Mouse (Mus musculus): ENCODE measurements around the gene Sertad2. TPM values are rescaled to one million over a fixed set of nuclear protein-coding genes. Genes with fewer than 3 reads are reported as not detected.

The Sertad2 gene
- polyA plus RNA-seq, 1 experiment, result 24.9 TPM

DNA sequence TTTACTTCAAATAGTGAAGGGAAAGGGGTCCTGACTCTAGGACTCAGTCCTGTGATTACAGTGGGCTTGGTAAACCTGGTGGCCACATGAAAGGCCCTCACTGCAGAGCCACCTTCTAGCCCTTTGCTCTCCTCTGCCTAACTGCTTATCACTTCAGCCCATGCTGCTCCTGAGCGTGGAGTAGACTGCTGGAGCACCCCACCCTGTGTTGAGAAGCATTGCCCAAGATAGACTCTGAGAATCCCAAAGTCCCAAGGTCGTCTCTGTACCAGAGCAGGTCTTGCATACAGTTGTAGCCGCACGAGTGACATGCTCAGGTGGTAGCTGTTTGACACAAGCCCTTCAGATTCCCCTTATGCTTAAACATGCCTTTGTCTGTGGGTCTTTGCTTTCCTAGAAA lies 93.1 kb downstream of the Sertad2 start:
- H3K27ac ChIP-seq (ENCODE audit: insufficient read depth, low read depth, low read length), result 0 out of 2 replicates have a peak overlapping the region, but pooled peaks have one; percentile 1
- H3K27me3 ChIP-seq (replicated peaks; ENCODE audit: control insufficient read depth, insufficient read depth, low read length), result no peaks in the 10 kb centered on the region
- 37% methylated on average over 4 of the region's 4 CpGs for WGBS
- H3K4me3 ChIP-seq (ENCODE audit: insufficient read depth, low read depth, low read length), result no peak overlapping the region
- peaks cover 31% of the 10 kb centered on the region for H3K4me1 ChIP-seq (ENCODE audit: control insufficient read depth, insufficient read depth, low read length)
- H3K36me3 ChIP-seq (ENCODE audit: control insufficient read depth, insufficient read depth, low read length), result no peaks in the 10 kb centered on the region
- TF ChIP-seq CTCF (conservative IDR thresholded peaks at IDR 0.05; ENCODE audit: insufficient read depth, insufficient read length, low read depth, low read length) (no peak), POLR2A (IDR thresholded peaks at IDR 0.05; ENCODE audit: low read depth, low read length) (no peak)
- DNase-seq, result peak; percentile 61

DNA sequence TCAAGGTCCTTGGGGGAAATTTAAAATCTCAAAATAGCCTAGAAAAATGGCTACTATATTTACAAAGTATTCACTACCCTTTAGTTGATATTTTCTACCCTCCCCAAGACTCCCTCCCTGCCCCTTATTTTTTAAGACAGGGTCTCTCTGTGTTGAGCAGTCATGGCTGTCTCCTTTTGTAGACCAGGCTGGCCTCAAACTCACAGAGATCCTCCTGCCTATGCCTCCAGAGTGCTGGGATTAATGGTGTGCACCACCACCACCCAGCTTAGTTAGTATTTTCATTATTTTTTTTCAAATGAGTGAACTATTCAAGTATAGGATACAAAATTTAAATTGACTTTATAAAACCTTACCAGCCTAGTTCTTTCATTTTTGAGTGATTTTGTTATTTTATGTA lies 94.0 kb downstream of the Sertad2 start:
- Histone ChIP-seq H3K36me3 (ENCODE audit: control insufficient read depth, insufficient read depth, low read length) (no peaks in the 10 kb centered on the region), H3K27me3 (replicated peaks; ENCODE audit: control insufficient read depth, insufficient read depth, low read length) (no peaks in the 10 kb centered on the region), H3K4me1 (ENCODE audit: control insufficient read depth, insufficient read depth, low read length) (peaks cover 31% of the 10 kb centered on the region), H3K4me3 (ENCODE audit: insufficient read depth, low read depth, low read length) (no peak overlapping the region), H3K27ac (ENCODE audit: insufficient read depth, low read depth, low read length) (no peak overlapping the region)
- no peak for TF ChIP-seq CTCF (conservative IDR thresholded peaks at IDR 0.05; ENCODE audit: insufficient read depth, insufficient read length, low read depth, low read length)
- TF ChIP-seq POLR2A (IDR thresholded peaks at IDR 0.05; ENCODE audit: low read depth, low read length), result no peak
- no peak for DNase-seq

DNA sequence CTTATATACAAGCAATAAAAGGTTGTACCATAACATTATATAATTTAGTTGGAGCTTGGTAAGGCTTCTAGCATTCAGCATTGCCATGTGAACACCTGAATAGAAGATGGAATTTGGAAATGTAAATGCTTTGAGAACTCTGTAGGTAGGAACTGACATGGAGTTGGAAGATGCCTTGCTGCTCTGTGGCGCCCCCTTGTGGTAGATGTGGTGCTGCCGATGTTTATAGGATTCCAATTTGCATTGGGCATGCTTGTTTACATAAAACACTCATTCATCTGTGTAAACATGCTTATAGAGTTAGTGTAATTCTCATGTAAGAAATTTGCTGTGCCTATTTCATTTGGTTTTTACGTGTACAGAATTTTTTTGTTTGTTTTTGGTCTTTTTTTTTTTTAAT lies 95.8 kb downstream of the Sertad2 start:
- TF ChIP-seq POLR2A (IDR thresholded peaks at IDR 0.05; ENCODE audit: low read depth, low read length), result no peak
- TF ChIP-seq CTCF (conservative IDR thresholded peaks at IDR 0.05; ENCODE audit: insufficient read depth, insufficient read length, low read depth, low read length), result peak; percentile 80
- Histone ChIP-seq H3K4me1 (ENCODE audit: control insufficient read depth, insufficient read depth, low read length) (peaks cover 33% of the 10 kb centered on the region), H3K4me3 (ENCODE audit: insufficient read depth, low read depth, low read length) (no peak overlapping the region), H3K36me3 (ENCODE audit: control insufficient read depth, insufficient read depth, low read length) (no peaks in the 10 kb centered on the region), H3K27ac (ENCODE audit: insufficient read depth, low read depth, low read length) (no peak overlapping the region), H3K27me3 (replicated peaks; ENCODE audit: control insufficient read depth, insufficient read depth, low read length) (no peaks in the 10 kb centered on the region)
- 21% methylated on average over 3 of the region's 3 CpGs for WGBS
- peak; percentile 75 for DNase-seq

DNA sequence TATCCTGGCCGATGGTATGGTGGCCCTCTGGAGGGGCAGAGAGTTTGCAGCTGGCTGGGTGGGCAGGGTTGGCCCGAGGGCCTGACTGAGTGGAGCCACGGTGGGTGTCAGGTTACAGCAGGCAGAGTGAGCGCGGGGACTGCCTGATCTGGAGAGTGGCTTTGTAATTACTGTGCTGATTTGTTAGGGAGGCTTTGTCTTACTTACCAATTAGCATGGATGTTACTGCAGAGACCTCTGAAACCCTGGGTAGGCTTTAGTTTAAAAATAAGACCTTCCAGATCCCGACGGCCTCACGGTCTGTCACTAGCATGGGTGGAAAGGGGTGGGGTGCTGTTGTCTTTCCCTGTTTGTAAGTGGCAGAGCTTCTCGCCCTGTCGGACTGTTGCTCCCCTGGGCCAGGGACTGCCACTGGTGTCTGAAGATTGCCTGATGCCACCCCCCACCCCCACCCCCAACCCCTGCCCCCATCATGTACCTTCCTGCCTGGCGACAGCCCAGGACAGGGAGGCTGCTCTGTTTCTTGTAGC lies 96.9 kb downstream of the Sertad2 start:
- DNase-seq, result peak; percentile 50
- WGBS, result 11% methylated on average over 11 of the region's 11 CpGs
- Histone ChIP-seq H3K27ac (ENCODE audit: insufficient read depth, low read depth, low read length) (no peak overlapping the region), H3K4me1 (ENCODE audit: control insufficient read depth, insufficient read depth, low read length) (peaks cover 32% of the 10 kb centered on the region), H3K4me3 (ENCODE audit: insufficient read depth, low read depth, low read length) (no peak overlapping the region), H3K36me3 (ENCODE audit: control insufficient read depth, insufficient read depth, low read length) (no peaks in the 10 kb centered on the region), H3K27me3 (replicated peaks; ENCODE audit: control insufficient read depth, insufficient read depth, low read length) (no peaks in the 10 kb centered on the region)
- no peak for TF ChIP-seq POLR2A (IDR thresholded peaks at IDR 0.05; ENCODE audit: low read depth, low read length)
- TF ChIP-seq CTCF (conservative IDR thresholded peaks at IDR 0.05; ENCODE audit: insufficient read depth, insufficient read length, low read depth, low read length), result no peak

DNA sequence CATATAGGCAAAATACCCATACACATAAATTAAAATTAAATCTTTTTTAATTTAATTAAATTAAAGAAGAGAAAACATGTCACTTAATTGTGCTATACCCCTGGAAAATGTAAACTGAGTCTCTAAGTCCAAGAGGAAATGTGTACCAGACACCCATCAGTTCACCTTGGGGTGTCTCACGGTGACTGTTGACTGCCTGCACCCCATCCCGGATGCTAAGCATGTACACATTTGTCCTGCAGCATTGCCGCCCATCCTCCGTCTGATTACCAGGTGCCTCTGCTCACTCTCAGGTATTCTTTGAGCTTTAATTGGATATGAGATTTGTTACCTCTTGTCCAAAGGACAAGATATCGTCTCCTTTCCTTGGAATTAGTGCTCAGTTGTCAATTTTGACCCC lies 99.3 kb downstream of the Sertad2 start:
- 86% methylated on average over 5 of the region's 5 CpGs for WGBS
- Histone ChIP-seq H3K27ac (ENCODE audit: insufficient read depth, low read depth, low read length) (no peak overlapping the region), H3K27me3 (replicated peaks; ENCODE audit: control insufficient read depth, insufficient read depth, low read length) (no peaks in the 10 kb centered on the region), H3K4me1 (ENCODE audit: control insufficient read depth, insufficient read depth, low read length) (peaks cover 31% of the 10 kb centered on the region), H3K4me3 (ENCODE audit: insufficient read depth, low read depth, low read length) (no peak overlapping the region), H3K36me3 (ENCODE audit: control insufficient read depth, insufficient read depth, low read length) (no peaks in the 10 kb centered on the region)
- no peak for TF ChIP-seq CTCF (conservative IDR thresholded peaks at IDR 0.05; ENCODE audit: insufficient read depth, insufficient read length, low read depth, low read length)
- no peak for TF ChIP-seq POLR2A (IDR thresholded peaks at IDR 0.05; ENCODE audit: low read depth, low read length)
- DNase-seq, result no peak

DNA sequence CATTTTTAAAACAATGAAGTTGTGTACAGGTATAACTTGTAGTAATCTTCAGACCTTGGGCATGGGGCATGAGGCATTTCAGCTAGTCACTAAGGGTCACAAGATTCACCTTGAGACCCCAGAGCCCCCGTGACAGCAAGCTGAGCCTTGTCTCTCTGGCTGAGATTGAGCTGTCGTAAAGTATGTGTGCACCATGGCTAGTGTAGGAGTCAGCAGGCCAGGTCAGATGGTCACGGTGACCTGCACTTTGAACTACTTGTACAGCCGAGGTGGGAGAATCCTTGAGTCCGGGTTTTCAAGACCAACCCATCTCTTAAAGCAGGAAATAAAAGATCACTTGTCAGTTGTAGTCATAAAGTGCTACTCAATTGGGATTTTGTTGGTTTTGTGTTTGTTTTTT lies 100.1 kb downstream of the Sertad2 start:
- no peak for TF ChIP-seq CTCF (conservative IDR thresholded peaks at IDR 0.05; ENCODE audit: insufficient read depth, insufficient read length, low read depth, low read length)
- TF ChIP-seq POLR2A (IDR thresholded peaks at IDR 0.05; ENCODE audit: low read depth, low read length), result no peak
- WGBS, result 48% methylated on average over 5 of the region's 5 CpGs
- Histone ChIP-seq H3K4me3 (ENCODE audit: insufficient read depth, low read depth, low read length) (no peak overlapping the region), H3K27me3 (replicated peaks; ENCODE audit: control insufficient read depth, insufficient read depth, low read length) (no peaks in the 10 kb centered on the region), H3K36me3 (ENCODE audit: control insufficient read depth, insufficient read depth, low read length) (no peaks in the 10 kb centered on the region), H3K27ac (ENCODE audit: insufficient read depth, low read depth, low read length) (no peak overlapping the region), H3K4me1 (ENCODE audit: control insufficient read depth, insufficient read depth, low read length) (peaks cover 35% of the 10 kb centered on the region)
- peak; percentile 48 for DNase-seq

DNA sequence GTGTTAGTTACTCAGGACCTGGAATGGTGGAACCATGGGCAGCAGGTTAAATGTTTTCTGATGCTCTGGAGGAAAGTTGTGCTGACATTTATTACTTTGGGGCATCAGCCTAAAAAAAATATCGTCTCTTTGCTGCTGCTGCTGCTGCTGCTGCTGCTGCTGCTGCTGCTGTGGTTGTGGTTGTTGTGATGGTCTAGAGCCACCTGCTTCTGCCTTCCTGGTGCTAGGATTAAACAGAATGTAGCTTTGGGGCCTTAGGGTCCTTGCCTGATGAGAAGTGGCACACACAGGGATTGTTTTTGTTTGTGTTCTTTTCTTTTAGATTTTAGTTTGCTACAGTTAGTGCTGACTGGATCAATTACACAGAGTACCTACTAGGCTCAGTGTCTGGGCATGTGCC lies 101.1 kb downstream of the Sertad2 start:
- 63% methylated on average over 1 of the region's 1 CpGs for whole genome bisulfite sequencing
- no peaks in the 10 kb centered on the region for H3K27me3 ChIP-seq (replicated peaks; ENCODE audit: control insufficient read depth, insufficient read depth, low read length)
- DNase-seq, result no peak
- no peaks in the 10 kb centered on the region for H3K36me3 ChIP-seq (ENCODE audit: control insufficient read depth, insufficient read depth, low read length)
- H3K4me3 ChIP-seq (ENCODE audit: insufficient read depth, low read depth, low read length), result no peak overlapping the region
- TF ChIP-seq CTCF (conservative IDR thresholded peaks at IDR 0.05; ENCODE audit: insufficient read depth, insufficient read length, low read depth, low read length) (no peak), POLR2A (IDR thresholded peaks at IDR 0.05; ENCODE audit: low read depth, low read length) (no peak)
- H3K27ac ChIP-seq (ENCODE audit: insufficient read depth, low read depth, low read length), result no peak overlapping the region
- peaks cover 35% of the 10 kb centered on the region for H3K4me1 ChIP-seq (ENCODE audit: control insufficient read depth, insufficient read depth, low read length)

All from kidney, adult 2 months (tissue).